Comparison of ENCODE assay signal across 15 mouse cellular contexts in the genomic region with DNA sequence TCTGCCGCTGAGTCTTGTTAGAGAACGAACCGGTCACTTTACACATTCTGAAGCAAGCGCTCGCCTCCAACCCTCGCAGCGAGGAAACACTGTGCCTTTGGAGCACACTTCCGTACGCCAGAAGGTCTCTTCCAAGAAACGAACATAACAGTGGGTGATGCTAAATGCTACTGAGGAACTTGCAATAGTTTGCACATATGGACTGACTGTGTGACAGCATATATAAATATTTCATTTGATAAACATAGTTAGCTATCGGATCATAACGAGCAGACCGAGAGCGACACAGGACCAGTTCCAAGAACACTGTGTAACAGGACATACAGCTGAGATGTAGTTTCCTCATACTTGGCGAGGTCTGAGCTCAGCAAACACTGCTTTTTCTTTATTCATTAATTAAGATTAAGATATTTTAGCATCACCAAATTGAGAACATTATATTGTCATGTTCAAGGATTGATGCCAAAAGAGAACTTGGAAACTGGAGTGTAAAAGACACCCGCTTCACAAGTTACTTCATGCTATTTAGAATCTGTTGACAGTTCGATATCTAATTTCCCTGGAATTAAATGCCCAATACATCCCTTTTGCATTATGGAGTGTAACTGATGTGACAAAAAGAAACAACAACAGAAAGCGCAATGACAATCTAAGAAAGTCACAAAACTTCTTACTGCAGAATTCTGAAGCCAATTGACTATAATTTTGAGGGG.
DNase-seq lines count a peak whose midpoint lies in the region; ATAC-seq and TF ChIP-seq lines count a peak whose summit lies in the region.
"Had no signal": no experiment of that assay in that cellular context is flagged by ENCODE, and none has a peak within 500 bp of the region (broad histone marks: within the 10 kb centered on the region; RNA-seq: fewer than 3 reads in every experiment).

No protein-coding gene starts in this region.

- H3K36me3 ChIP-seq in lung, embryonic 16.5 days (ENCODE audit: control insufficient read depth, insufficient read depth, low read length), result no peaks in the 10 kb centered on the region
- H3K36me3 ChIP-seq in liver, embryonic 12.5 days, result no peaks in the 10 kb centered on the region
- H3K36me3 ChIP-seq: embryonic facial prominence, embryonic 10.5 days; G1E; heart, embryonic 15.5 days; hindbrain, embryonic 15.5 days; limb, embryonic 15.5 days had no signal

- no peak for TF ChIP-seq CTCF in lung, adult 2 months (IDR thresholded peaks at IDR 0.05; ENCODE audit: insufficient read depth, low read length)

- TF ChIP-seq POLR2A in lung, adult 2 months (IDR thresholded peaks at IDR 0.05; ENCODE audit: borderline replicate concordance, extremely low read depth, low read depth, low read length), result no peak

- no peak overlapping the region for H3K27ac ChIP-seq in lung, embryonic 16.5 days (ENCODE audit: low read length)
- no peak overlapping the region for H3K27ac ChIP-seq in liver, embryonic 12.5 days
- H3K27ac ChIP-seq: embryonic facial prominence, embryonic 10.5 days; heart, embryonic 15.5 days; hindbrain, embryonic 15.5 days; kidney, postnatal 0 days; limb, embryonic 15.5 days had no signal

- H3K4me1 ChIP-seq in lung, embryonic 16.5 days (replicated peaks; ENCODE audit: control insufficient read depth, insufficient read depth, low read length), result no peaks in the 10 kb centered on the region
- H3K4me1 ChIP-seq in lung, adult 2 months (ENCODE audit: control insufficient read depth, insufficient read depth, low read length), result no peaks in the 10 kb centered on the region
- H3K4me1 ChIP-seq in liver, embryonic 12.5 days, result no peaks in the 10 kb centered on the region
- H3K4me1 ChIP-seq: heart, embryonic 15.5 days; hindbrain, embryonic 15.5 days; limb, embryonic 15.5 days had no signal

- H3K27me3 ChIP-seq in lung, embryonic 16.5 days (ENCODE audit: control insufficient read depth, insufficient read depth, low read depth, low read length), result no peaks in the 10 kb centered on the region
- no peaks in the 10 kb centered on the region for H3K27me3 ChIP-seq in liver, embryonic 12.5 days (replicated peaks)
- H3K27me3 ChIP-seq: heart, embryonic 15.5 days; limb, embryonic 15.5 days had no signal

- H3K4me2 ChIP-seq in lung, embryonic 16.5 days (ENCODE audit: low read depth, low read length), result no peak overlapping the region
- no peak overlapping the region for H3K4me2 ChIP-seq in liver, embryonic 12.5 days
- H3K4me2 ChIP-seq: heart, embryonic 15.5 days; hindbrain, embryonic 15.5 days; limb, embryonic 15.5 days had no signal

- H3K4me3 ChIP-seq in lung, embryonic 16.5 days (ENCODE audit: low read length), result no peak overlapping the region
- H3K4me3 ChIP-seq in lung, adult 2 months (replicated peaks; ENCODE audit: extremely low read depth, low read depth, low read length), result no peak overlapping the region
- no peak overlapping the region for H3K4me3 ChIP-seq in liver, embryonic 12.5 days
- H3K4me3 ChIP-seq: embryonic facial prominence, embryonic 10.5 days; heart, embryonic 15.5 days; hindbrain, embryonic 15.5 days; limb, embryonic 15.5 days had no signal

- WGBS in lung, embryonic 16.5 days, result 76% methylated on average over 18 of the region's 18 CpGs
- 85% methylated on average over 18 of the region's 18 CpGs for WGBS in lung, adult 2 months
- WGBS in liver, embryonic 12.5 days (ENCODE audit: insufficient replicate concordance), result 81% methylated on average over 18 of the region's 18 CpGs

- H3K9me3 ChIP-seq in lung, embryonic 16.5 days (ENCODE audit: control insufficient read depth, low read length), result no peaks in the 10 kb centered on the region
- H3K9me3 ChIP-seq in liver, embryonic 12.5 days (replicated peaks), result no peaks in the 10 kb centered on the region
- H3K9me3 ChIP-seq: embryonic facial prominence, embryonic 10.5 days; G1E; heart, embryonic 15.5 days; hindbrain, embryonic 15.5 days; limb, embryonic 15.5 days had no signal

- peak; percentile 13 to 25 for DNase-seq in cerebellum, postnatal 25 days
- no peak for DNase-seq in cerebellum, adult 9-10 months
- DNase-seq in lung, adult 2 months, result no peak
- peak; percentile 22 for DNase-seq in layer of hippocampus, adult 9-10 months (ENCODE audit: low spot score)
- peak; percentile 27 for DNase-seq in right cerebral cortex, postnatal 4 days
- DNase-seq in B cell, adult 2 months, result no peak

- no peak overlapping the region for H3K9ac ChIP-seq in lung, embryonic 16.5 days (ENCODE audit: low read length)
- H3K9ac ChIP-seq in liver, embryonic 12.5 days, result no peak overlapping the region
- H3K9ac ChIP-seq: heart, embryonic 15.5 days; hindbrain, embryonic 15.5 days; limb, embryonic 15.5 days had no signal

- ATAC-seq in lung, embryonic 16.5 days (ENCODE audit: low read depth), result peak; percentile 89
- ATAC-seq in liver, embryonic 12.5 days, result no peak
- ATAC-seq: activated CD4-positive, CD25-positive, alpha-beta regulatory T cell, adult 4 months had no signal

Comparison
In these comparisons a context has a peak if more than half of its experiments do, and no peak if none do; other contexts are left out.
1. DNase-seq: peak in cerebellum, postnatal 25 days (2 of 2), layer of hippocampus, adult 9-10 months (single experiment) and right cerebral cortex, postnatal 4 days (single experiment); none in cerebellum, adult 9-10 months (single experiment), lung, adult 2 months (single experiment) and B cell, adult 2 months (0 of 2).